Mouse (Mus musculus): ENCODE data around the gene Cdc5l.

Gene Cdc5l

GRCm38 (mm10) chr17:45364871-45365270, 68.7 kb downstream of the Cdc5l start:
- no peak for DNase-seq (ENCODE audit: low spot score)

- DNase-seq (ENCODE audit: low spot score): no peak
These were observed 72.6 kb downstream of the Cdc5l start for GRCm38 (mm10) chr17:45360950-45361349.

- DNase-seq (ENCODE audit: low spot score): peak; percentile 77
These were observed 74.1 kb downstream of the Cdc5l start for GRCm38 (mm10) chr17:45359443-45359842.

- no peak for DNase-seq (ENCODE audit: low spot score)
These were observed 77.1 kb downstream of the Cdc5l start for GRCm38 (mm10) chr17:45356431-45356830.

GRCm38 (mm10) chr17:45347951-45348350, 85.6 kb downstream of the Cdc5l start:
- DNase-seq (ENCODE audit: low spot score): no peak

Measured in urinary bladder, postnatal 14 days (tissue).